Mouse (Mus musculus): Measurements from ENCODE around the gene Gm28557. TPM values are rescaled to one million over a fixed set of nuclear protein-coding genes. Genes with fewer than 3 reads are reported as not detected.

The Gm28557 gene
- total and polyA plus RNA-seq, 3 experiments: 1.2 to 4.0 (median 3.5) TPM

DNA sequence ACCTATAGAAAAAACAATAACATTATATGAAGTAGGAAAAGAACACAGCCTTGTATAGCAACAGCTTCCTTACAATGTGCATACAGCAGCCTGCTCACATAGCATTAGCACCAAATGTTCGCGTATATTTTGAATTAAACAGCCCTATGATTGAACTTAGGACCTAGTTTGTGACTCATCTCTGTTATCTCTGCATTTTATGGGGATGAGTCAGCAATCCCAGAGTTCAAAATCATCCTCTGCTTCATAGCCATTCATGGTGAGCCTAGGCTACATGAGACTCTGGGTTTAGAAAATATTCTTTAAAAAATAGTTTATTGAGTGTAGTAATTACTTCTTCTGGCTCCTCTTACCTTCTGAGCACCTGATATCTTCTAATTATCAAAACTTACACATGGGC, 4.9 kb upstream of the Gm28557 start:
- Histone ChIP-seq H3K4me3 (no peak overlapping the region), H3K27ac (no peak overlapping the region), H3K36me3 (ENCODE audit: control insufficient read depth, insufficient read depth, low read length) (no peaks in the 10 kb centered on the region), H3K27me3 (ENCODE audit: control insufficient read depth, insufficient read depth, low read length) (no peaks in the 10 kb centered on the region; the same call in 1 of the 2 replicates), H3K4me1 (ENCODE audit: control insufficient read depth, insufficient read depth, low read length) (no peaks in the 10 kb centered on the region), H3K9ac (ENCODE audit: low read depth, low read length) (no peak overlapping the region), H3K79me2 (replicated peaks; ENCODE audit: control insufficient read depth, insufficient read depth, low read length) (no peaks in the 10 kb centered on the region)
- TF ChIP-seq CTCF (IDR thresholded peaks at IDR 0.05) (no peak), POLR2A (IDR thresholded peaks at IDR 0.05; ENCODE audit: insufficient read depth, low read depth, low read length) (no peak), EP300 (IDR thresholded peaks at IDR 0.05; ENCODE audit: insufficient read depth, low read depth, low read length) (no peak)
- 78% methylated on average over 2 of the region's 2 CpGs for WGBS
- intact Hi-C loops (cut with DNase I): no loop called here
- DNase-seq: no peak

DNA sequence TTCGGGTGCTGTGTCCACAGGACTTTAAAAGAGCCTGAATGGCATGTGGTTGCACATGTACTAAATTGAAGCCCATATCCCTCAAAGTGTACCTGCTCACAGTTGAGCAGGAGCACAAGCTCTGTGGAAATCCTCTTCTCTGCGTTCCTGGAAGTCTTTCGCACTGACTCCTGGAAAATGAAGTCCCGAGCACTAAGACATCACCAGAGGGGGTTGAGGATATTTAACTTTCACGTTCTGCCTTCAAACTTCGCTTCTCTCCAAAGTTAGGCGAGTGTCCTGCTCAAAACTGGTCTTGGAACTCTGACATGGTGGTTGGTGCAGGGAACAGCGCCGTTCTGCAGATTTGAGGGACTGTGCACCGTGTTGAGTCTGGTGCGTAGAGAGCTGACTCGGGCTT, 3.7 kb upstream of the Gm28557 start:
- intact Hi-C loops (cut with DNase I): no loop called here
- Histone ChIP-seq H3K4me3 (peak overlapping the region; percentile 41), H3K27me3 (ENCODE audit: control insufficient read depth, insufficient read depth, low read length) (no peaks in the 10 kb centered on the region; the same call in 1 of the 2 replicates), H3K79me2 (replicated peaks; ENCODE audit: control insufficient read depth, insufficient read depth, low read length) (no peaks in the 10 kb centered on the region), H3K4me1 (ENCODE audit: control insufficient read depth, insufficient read depth, low read length) (peaks cover 6% of the 10 kb centered on the region), H3K27ac (no peak overlapping the region), H3K36me3 (ENCODE audit: control insufficient read depth, insufficient read depth, low read length) (no peaks in the 10 kb centered on the region), H3K9ac (ENCODE audit: low read depth, low read length) (no peak overlapping the region)
- 76% methylated on average over 12 of the region's 12 CpGs for WGBS
- DNase-seq: peak; percentile 23 to 30
- TF ChIP-seq EP300 (IDR thresholded peaks at IDR 0.05; ENCODE audit: insufficient read depth, low read depth, low read length) (no peak), POLR2A (IDR thresholded peaks at IDR 0.05; ENCODE audit: insufficient read depth, low read depth, low read length) (no peak), CTCF (IDR thresholded peaks at IDR 0.05) (no peak)

DNA sequence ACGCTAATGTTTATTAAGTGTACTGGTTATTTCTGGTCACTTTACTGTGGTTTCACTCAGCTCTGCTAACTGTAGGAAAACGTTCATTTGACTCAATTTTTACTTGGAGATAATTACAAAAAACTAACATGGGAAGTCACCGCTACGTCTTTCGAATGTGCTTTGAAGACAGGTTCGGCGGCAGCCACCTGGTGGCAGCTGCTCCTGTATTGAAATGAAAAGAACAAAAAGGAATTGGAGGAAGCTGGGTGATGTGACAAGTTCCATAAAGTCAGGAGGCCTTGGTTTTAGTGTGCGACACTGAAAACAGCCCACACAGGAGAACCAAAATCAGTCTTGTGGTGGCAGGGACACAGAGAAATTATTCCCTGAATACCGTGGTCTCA, 410 bp upstream of the Gm28557 start:
- Histone ChIP-seq H3K27me3 (ENCODE audit: control insufficient read depth, insufficient read depth, low read length) (no peaks in the 10 kb centered on the region; the same call in 1 of the 2 replicates), H3K4me3 (peak overlapping the region; percentile 94), H3K36me3 (ENCODE audit: control insufficient read depth, insufficient read depth, low read length) (no peaks in the 10 kb centered on the region), H3K9ac (ENCODE audit: low read depth, low read length) (peak overlapping the region; percentile 46), H3K79me2 (replicated peaks; ENCODE audit: control insufficient read depth, insufficient read depth, low read length) (no peaks in the 10 kb centered on the region; the same call in 1 of the 2 replicates), H3K27ac (peak overlapping the region; percentile 93), H3K4me1 (ENCODE audit: control insufficient read depth, insufficient read depth, low read length) (peaks cover 6% of the 10 kb centered on the region)
- WGBS: 3% methylated on average over 9 of the region's 9 CpGs
- TF ChIP-seq CTCF (IDR thresholded peaks at IDR 0.05): peak; percentile 65
- no peak for TF ChIP-seq EP300 (IDR thresholded peaks at IDR 0.05; ENCODE audit: insufficient read depth, low read depth, low read length)
- no peak for TF ChIP-seq POLR2A (IDR thresholded peaks at IDR 0.05; ENCODE audit: insufficient read depth, low read depth, low read length)
- intact Hi-C loops (cut with DNase I): loop anchor here (1.0 to 10.0 kb wide), 8 partner anchors 19 to 706 kb away; partner anchors contain the start of genes Gm10767, Gm26965, Gm28044 and Zfp273
- peak in 1 of 2 experiments; percentile 42 for DNase-seq

DNA sequence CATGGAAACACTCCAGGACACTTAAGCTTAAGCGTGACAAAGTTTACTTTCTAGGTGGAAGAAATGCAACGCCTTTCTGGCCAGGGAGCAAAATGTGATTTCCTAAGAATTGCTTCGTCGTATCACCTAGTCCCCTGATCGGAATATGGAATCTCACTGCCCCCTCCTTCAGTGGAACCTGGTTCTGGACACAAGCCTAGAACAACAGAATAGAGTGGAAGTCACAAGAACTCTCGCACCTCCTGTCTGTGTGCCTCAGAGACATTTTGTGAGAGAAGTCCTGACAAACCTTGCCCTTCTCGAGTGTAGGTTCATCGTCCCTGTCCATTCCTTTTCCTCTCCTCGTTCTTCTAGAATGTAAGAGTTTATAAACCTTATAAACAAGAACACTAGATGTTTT, 723 bp downstream of the Gm28557 start:
- peaks cover 6% of the 10 kb centered on the region for H3K4me1 ChIP-seq (ENCODE audit: control insufficient read depth, insufficient read depth, low read length)
- H3K79me2 ChIP-seq (replicated peaks; ENCODE audit: control insufficient read depth, insufficient read depth, low read length): no peaks in the 10 kb centered on the region; the same call in 1 of the 2 replicates
- intact Hi-C loops (cut with DNase I): loop anchor here (1.0 to 10.0 kb wide), 8 partner anchors 21 to 707 kb away; partner anchors contain the start of genes Gm10767, Gm26965, Gm28044 and Zfp273
- H3K36me3 ChIP-seq (ENCODE audit: control insufficient read depth, insufficient read depth, low read length): no peaks in the 10 kb centered on the region
- peak overlapping the region; percentile 93 for H3K27ac ChIP-seq
- WGBS: 33% methylated on average over 9 of the region's 9 CpGs
- TF ChIP-seq POLR2A (IDR thresholded peaks at IDR 0.05; ENCODE audit: insufficient read depth, low read depth, low read length) (no peak), CTCF (IDR thresholded peaks at IDR 0.05) (no peak), EP300 (IDR thresholded peaks at IDR 0.05; ENCODE audit: insufficient read depth, low read depth, low read length) (no peak)
- peak overlapping the region; percentile 94 for H3K4me3 ChIP-seq
- no peak for DNase-seq
- peak overlapping the region; percentile 20; the same call in 1 of the 2 replicates for H3K9ac ChIP-seq (ENCODE audit: low read depth, low read length)
- H3K27me3 ChIP-seq (ENCODE audit: control insufficient read depth, insufficient read depth, low read length): no peaks in the 10 kb centered on the region; the same call in 1 of the 2 replicates

DNA sequence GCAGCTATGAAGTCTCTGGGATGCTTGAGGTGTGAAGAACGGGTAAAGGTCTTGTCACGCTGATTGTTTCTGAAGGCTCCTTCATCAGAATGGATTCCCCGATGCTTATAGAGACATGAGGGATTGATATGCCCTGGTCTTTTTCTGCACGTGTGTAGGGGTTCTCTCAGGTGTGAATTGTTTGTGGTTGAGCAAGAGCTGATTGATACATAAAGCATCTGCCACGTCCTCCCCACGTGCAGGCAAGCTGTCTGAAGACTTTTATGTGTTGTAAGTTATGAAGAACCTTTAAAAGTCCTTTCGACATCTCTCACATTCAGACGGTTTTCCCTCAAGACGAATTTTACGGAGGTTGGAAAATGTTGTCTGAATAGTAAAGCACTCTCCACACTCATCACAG, 10.5 kb downstream of the Gm28557 start, which contains the start of gene Zfp708:
Zfp708 (minus strand) TSS at position 101 of the 400 bp plus-strand sequence.
- Histone ChIP-seq H3K4me1 (ENCODE audit: control insufficient read depth, insufficient read depth, low read length) (no peaks in the 10 kb centered on the region), H3K27ac (no peak within 1 kb of the TSS), H3K4me3 (no peak within 1 kb of the TSS), H3K27me3 (ENCODE audit: control insufficient read depth, insufficient read depth, low read length) (no peaks in the 10 kb centered on the region), H3K36me3 (ENCODE audit: control insufficient read depth, insufficient read depth, low read length) (no peaks in the 10 kb centered on the region; the same call in 1 of the 2 replicates), H3K9ac (ENCODE audit: low read depth, low read length) (no peak within 1 kb of the TSS), H3K79me2 (replicated peaks; ENCODE audit: control insufficient read depth, insufficient read depth, low read length) (no peaks in the 10 kb centered on the region)
- no peak for TF ChIP-seq CTCF (IDR thresholded peaks at IDR 0.05)
- TF ChIP-seq EP300 (IDR thresholded peaks at IDR 0.05; ENCODE audit: insufficient read depth, low read depth, low read length): no peak
- no peak for TF ChIP-seq POLR2A (IDR thresholded peaks at IDR 0.05; ENCODE audit: insufficient read depth, low read depth, low read length)
- intact Hi-C loops (cut with DNase I): no loop called here
- DNase-seq: no peak
- WGBS: 87% methylated on average over 10 of the region's 10 CpGs

DNA sequence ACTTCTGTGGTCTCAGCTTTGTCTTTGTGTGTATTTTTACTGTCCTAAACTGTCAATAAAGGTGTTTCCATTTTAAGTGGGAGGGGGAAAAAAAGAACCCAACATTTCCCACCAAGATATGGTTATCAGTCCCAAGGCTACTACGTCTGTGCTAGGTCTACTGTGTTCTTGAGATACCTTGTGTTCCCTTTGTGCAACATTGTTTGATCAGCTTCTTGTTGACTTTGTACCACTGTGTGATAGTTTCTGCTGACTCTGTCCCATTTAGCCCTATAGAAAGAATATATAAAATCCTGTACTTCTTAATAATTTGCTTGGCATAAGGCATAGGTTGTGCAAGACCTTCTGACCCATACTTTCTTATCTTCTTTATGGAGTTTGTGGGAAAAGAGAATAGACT, 18.2 kb downstream of the Gm28557 start:
- Histone ChIP-seq H3K27me3 (ENCODE audit: control insufficient read depth, insufficient read depth, low read length) (no peaks in the 10 kb centered on the region), H3K4me3 (no peak overlapping the region), H3K27ac (no peak overlapping the region), H3K4me1 (ENCODE audit: control insufficient read depth, insufficient read depth, low read length) (no peaks in the 10 kb centered on the region), H3K36me3 (ENCODE audit: control insufficient read depth, insufficient read depth, low read length) (no peaks in the 10 kb centered on the region; the same call in 1 of the 2 replicates), H3K9ac (ENCODE audit: low read depth, low read length) (no peak overlapping the region), H3K79me2 (replicated peaks; ENCODE audit: control insufficient read depth, insufficient read depth, low read length) (0 out of 2 replicates have a peak, but pooled peaks cover 2% of the 10 kb centered on the region)
- TF ChIP-seq EP300 (IDR thresholded peaks at IDR 0.05; ENCODE audit: insufficient read depth, low read depth, low read length): no peak
- no peak for TF ChIP-seq CTCF (IDR thresholded peaks at IDR 0.05)
- no peak for TF ChIP-seq POLR2A (IDR thresholded peaks at IDR 0.05; ENCODE audit: insufficient read depth, low read depth, low read length)
- no peak for DNase-seq
- intact Hi-C loops (cut with DNase I): no loop called here
- 75% methylated on average over 1 of the region's 1 CpGs for WGBS

All from heart, adult 2 months (tissue).